Mouse (Mus musculus) lung, postnatal 0 days (tissue): ENCODE data around the gene Pycr1.

Experiments used
- CTCF ChIP-seq: IDR thresholded peaks from 2 replicates; pipeline ENCODE4 v1.5.1; 2016; ENCODE audit warnings: antibody characterized with exemption, mild to moderate bottlenecking
- EP300 ChIP-seq: IDR thresholded peaks from 2 replicates; pipeline ENCODE4 v1.6.1; 2016; ENCODE audit warnings: antibody characterized with exemption, mild to moderate bottlenecking, control low read depth

- no peak for TF ChIP-seq CTCF
- no peak for TF ChIP-seq EP300
Observed at GRCm38 (mm10) chr11:120630881-120631725, 12.5 kb downstream of the Pycr1 start.
